Mouse (Mus musculus): ENCODE measurements around the gene Fam129a.
"Not testable (repeated sequence)": the region's sequence is repeated elsewhere in the genome, so short reads cannot be mapped to it uniquely, and the experiment has no call there.

Gene Fam129a

DNA sequence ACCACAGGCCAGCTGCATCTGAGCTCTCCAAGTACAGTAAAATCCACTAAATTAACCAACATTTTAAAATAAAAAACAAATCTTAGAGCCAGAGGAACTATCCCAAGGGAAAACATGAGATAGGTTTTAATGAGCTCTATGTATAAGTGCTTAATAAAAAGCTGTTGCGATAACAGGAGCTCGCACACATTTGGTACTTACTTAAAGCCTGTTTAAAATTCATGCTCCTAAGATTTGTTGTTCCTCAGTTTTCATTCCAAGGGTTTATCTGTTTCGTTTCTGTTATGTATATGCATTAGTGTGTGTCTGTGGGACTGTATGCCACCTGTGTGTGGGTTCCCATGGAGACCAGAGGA lies 135.4 kb downstream of the Fam129a start:
- DNase-seq, result no peak

DNA sequence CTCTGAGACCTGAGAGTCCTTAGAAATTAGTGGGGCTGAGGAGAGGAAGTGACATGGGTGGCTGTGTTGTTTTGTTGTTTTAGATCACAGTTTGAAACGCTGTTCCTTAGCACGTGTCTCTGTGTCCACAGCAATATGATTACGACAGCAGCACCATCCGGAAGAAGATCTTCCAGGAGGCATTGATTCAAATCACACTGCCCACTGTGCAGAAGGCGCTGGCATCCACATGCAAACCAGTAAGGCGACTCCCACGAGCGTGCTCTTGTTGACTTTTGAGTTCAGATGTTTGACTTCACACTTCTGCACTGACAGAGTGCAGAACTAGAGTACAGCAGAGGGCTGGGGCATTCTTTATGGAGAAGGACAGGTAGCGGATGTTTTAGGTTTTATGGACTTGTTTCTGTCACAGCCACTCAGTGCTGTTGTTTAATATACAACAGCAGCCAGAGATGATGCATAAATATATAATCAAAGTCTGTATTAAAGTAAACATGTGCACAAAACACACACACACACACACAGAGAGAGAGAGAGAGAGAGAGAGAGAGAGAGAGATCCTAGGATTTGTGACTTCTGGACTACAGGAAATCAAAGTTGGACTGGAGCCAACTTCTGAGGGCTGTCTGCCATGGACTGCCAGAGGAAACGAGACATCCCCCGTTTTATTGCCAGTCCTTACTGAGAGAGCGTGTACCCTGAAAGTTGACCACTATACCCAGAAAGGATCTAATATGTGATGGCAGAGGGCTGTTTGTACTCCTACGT lies 138.2 kb downstream of the Fam129a start:
- no peak for DNase-seq

DNA sequence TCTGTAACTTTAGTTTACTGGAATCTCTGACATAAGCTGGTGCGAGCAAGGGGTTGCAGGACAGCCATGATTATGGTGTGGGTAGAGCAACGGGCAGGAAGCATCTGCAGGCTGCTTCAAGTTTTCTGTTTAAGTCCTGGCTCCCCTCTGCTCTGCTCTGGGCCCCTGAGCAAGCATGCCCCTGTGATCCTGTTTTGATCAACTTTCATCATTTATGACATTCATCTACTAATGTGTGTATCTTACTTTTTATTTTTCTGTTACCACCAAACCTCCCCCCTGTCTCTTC lies 138.7 kb downstream of the Fam129a start:
- DNase-seq, result no peak

DNA sequence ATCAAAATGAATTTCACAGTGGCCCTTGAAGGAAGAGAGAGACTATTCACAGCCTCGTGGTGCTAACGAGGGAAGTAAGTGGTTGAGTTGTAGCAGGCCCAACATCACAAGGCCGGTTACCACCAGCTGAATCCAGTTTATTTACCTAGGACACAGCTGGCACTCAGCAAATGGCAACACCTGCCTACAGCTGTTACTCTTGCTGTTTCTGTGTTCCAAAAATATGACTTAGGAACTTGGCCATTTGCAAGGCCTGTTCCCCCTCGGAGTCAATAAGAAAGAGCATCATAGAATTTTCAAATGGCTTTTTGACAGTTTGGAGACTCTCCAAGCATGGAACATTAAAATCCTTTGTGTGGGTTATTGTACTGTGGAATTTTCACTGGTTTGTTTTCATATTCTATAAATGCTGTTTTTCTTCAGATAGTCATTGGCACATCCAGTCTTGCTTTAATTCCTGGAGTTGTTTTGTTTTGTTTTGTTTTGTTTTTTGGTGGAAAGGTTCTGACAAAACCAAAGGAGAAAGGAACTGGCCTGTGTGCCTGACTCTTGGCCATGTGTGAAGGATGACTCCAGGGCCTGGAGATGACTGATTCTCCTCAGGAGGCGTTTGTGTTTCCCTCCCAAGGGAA lies 139.6 kb downstream of the Fam129a start:
- DNase-seq, result no peak

DNA sequence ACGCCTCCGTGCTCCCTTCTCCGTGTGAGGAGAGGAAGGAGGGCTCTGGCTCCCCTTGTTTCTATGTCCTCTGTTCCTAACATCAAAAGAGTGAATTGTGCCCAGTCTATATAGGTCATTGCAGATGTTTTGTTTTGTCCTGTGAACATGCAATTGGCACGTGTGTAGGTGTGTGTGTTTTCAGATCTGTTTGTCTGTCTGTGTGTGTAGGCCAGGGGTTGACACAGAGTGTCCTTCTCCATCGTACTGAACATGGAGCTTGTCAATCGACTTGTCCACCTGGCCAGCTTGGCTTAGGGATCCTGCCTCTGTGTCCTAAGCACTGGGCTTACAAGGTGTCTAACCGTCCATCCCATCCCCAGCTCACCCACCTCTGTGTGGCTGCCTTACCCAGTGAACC lies 140.1 kb downstream of the Fam129a start:
- DNase-seq, result no peak

DNA sequence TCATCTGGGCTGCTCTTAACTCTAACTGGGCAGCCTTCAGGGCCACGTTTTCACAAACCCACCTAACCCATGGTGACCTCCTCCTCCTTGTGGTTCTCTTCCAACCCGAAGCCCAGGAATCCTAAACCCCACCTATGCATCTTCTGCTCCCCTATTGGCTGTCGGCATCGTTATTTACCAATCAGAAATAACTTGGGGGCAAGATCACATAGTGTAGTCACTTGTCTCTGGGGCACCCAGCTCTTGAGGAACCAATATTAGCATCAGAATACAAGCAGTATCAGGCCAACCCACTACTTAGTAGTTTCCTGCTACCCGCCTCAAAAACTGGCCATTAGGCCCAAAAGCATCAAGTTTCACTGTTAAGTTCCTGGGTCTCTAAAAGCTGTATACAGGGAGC lies 141.7 kb downstream of the Fam129a start:
- no peak for DNase-seq

DNA sequence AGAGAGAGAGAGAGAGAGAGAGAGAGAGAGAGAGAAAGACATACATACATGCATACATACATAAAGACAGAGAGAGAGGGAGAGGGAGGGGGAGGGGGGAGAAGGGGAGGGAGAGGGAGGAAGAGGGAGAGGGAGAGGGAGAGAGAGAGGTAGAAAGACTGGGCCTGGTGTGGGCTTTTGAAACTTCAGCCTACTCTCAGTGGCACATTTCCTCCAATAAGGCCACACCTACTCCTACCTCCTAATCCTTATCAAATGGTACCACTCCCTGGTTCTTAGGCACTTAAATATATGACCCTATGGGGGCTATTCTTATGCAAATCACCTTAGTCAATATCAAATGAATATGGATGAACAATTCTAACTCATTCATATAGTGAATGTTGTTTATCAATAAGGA lies 142.6 kb downstream of the Fam129a start:
- DNase-seq, result no peak

DNA sequence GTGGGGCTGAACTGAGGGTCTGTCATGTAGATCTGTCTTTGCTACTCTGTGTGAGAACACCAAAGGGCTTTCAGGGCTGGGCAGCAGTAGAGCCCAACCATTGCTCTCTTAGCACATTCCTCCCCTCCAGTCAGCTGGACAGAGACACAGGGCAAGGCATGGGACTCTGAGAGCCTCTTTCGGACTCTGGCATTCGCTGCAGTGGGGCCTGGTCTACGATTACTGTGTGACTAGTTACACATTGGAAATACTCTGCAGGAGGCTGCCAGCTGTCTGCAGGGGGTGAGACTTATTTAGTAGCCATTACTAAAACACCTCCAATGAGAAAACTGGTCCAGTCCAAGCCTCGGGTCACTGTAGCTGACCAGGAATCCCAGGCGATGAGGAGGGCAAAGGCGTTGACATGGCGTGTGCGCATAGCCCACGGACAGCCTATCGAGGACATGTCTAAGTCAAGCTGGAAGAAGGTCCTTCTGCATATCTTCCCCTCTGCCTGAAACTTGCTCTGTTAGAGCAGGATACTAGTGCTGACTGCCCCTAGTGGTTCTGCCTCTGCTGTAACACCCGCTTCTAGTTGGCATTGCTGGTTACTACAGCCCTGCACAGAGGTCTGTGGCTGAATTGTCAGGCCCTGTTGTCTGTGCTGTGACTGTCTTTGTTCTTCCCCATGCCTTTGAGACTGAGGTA lies 145.2 kb downstream of the Fam129a start:
- DNase-seq, result no peak

DNA sequence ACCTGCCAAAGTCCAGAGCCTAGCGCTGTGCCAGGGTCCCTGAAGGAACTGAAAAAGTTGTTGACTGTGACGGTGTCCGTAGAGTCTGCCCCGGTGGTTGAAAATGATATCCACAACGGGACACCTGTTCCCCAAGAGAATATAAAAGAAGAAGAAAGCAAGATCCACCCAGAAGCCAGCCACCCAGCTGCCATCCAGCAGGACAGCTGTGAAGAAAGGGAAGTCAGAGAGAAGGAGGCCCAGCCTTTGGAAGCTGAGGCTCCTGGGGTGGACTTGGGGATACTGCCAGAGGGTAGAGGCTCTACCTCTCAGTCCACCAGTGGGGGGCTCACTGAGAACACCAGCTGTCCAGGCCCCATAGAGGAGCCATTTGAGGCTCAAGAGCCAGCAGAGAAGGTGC lies 146.6 kb downstream of the Fam129a start:
- no peak for DNase-seq

DNA sequence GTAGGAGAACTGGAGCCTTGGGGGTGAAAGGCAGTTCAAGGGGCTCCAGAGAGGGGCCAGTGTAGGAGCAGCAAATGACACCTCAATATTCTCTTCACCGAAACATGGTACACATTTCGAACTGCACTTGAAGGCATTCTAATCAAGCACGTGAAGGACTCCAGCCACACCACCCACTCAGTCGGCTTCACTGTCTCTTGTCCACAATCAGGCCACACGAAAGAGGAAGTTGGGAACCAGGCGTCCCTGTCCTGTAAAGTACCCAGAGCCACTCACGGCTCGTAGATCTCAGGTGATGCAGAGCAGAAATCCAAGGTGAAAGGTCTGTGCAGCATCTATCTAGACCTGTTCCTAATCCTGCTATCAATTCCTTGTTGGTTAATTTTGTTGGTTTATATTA lies 147.6 kb downstream of the Fam129a start:
- no peak for DNase-seq

DNA sequence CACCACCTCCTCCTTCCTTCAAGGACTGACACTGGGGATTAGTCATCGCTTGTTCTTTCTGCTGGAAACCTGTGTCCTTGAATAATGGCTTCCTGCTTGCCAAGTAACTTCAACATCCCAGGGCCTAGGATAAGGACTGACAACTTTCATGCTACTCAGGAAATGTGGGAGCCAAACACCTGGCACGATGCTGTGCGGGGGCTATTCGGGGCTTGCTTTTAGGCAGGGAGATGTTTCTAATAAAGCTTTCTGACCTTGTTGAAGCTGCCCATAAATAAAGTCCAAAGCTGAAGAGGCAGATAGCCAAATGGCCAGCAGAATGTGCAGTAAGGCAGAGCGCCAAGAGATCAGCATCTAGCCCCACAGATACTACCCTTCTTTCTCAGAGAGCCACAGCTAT lies 148.9 kb downstream of the Fam129a start:
- no peak for DNase-seq

DNA sequence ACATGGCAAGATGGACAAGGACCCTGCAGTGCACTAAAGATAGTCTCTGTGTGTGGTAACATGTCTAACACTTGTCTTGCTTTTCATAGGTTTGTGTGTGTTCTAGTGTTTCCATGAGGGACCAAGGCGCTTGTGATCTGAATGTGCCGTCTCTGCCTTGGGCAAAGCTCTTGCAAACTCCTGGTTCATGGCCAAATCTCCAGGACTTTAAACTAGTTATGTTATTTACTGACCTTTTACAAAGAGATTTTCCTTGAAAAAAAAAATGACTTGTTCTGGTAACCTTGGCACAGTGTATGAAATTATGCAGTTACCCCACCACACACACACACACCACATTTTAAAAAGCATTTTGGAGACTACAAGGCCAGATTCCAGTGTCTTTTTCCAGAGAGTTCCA lies 149.6 kb downstream of the Fam129a start:
- no peak for DNase-seq

DNA sequence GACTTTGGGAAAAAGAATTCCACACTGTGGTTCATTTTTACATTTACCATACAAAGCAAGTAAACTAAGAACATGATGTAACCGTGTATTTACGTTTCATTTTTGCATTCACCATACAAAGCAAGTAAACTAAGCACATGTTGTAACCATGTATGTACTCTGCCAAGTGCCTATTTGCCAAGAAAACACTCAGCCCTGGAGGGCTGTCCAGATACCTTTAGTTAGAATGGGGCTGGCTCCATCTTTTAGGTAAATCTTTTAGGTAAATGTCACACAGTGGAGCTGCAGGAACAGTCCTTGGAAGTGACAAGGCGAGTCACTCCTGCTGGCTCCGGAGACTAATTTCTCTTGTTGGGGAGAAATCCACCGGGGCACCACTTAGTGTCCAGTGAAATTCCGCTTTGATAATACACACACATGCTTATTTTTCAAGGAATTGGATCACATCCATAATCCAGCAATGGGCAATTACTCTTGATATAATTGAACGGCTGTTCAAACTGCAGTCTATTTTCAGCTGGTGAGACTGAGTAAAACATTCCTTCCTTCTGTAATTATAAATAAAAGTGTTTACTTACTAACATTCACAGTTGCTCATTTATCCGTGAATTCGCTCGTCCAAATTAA lies 150.5 kb downstream of the Fam129a start:
- no peak for DNase-seq

DNA sequence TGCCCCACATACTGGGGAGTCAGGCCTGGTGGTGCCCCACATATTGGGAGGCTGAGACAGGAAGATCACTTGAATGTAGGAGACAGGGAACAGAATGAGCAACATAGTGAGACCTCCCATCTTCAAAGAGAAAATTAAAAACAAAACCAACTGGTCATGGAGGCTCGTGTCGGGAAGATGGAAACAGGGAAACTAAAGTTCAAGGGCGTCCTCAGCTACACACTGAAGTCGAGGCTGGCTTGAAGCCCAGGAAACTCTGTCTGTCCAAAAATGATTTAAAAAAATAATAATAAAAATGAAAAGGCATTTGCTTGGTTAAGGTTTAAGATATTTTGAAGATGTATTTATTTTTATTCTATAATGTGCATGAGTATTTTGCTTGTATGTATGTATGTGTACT lies 152.8 kb downstream of the Fam129a start:
- no peak for DNase-seq

DNA sequence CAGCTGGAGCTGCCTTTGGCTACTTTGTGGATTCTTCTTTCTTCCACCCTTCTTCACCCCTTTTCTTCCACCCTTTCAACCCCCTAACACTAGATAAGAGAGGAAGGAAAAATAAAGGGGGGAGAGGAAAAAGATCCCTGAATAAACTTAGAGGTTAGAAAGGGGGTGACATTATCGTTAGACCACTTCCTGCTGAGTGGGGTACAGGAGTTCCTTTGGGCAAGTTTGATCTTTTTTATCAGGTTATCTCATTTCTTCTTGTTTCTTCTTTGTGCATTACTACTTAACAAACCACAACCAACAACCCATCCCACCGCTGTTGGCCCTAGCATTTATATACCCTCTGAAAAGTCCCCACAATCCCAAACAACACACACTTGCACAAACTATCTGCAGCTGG lies 154.6 kb downstream of the Fam129a start:
- DNase-seq, result no peak

DNA sequence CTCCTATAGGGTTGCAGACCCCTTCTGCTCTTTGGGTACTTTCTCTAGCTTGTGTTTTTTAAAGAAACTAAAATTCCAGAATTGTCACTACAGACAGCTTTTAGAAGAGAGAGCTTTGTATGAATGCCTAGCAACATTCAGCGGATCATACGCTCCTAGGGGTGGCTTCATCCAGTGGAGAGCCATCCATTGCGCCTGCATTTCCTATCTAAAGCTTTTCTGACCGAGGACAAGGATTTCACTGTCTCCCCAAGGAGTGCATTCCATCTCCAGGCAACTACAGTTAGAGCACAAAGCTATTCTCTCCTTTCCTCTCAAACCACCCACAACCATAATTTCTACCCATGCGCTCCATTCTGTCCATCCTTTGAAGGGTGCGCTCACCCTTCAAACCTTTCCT lies 155.4 kb downstream of the Fam129a start:
- DNase-seq, result no peak

DNA sequence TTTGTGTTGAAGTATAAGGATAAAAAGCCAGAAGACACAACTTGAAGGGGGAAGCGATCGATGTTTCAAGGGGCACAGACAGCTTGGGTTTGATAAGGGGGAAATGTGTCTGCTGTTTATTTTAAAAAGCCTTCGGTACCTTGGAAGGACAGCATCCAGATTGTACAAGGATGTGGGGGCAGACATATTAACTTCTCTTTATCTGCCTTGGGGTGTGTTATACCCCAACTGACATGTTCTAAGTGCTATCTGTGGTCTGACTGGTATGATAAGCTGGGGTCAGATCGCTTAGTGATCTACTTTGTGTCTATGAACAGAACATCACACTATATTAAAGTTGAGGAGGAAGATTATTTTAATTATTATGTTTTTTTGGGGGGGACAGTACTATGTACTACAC lies 157.2 kb downstream of the Fam129a start:
- DNase-seq, result no peak

DNA sequence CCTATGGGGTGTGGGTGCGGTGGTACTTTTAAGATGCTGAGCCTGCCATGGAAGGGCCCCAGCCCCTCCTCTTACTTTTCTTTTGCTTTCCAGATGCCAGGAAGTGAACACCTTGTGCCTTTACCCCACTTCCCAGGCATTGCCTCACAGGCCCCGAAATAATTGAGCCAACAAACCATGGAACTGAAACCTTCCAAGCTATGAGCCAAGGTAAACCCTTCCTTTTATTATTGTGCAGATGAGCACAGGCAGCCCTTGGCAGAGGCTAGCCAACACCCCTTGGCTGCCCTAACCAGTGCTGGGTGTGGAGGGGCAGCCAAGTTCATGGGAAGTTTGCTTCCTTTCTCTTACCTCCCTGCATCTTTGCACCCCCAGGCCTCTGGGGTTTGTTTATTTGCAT lies 166.2 kb downstream of the Fam129a start:
- no peak for DNase-seq

DNA sequence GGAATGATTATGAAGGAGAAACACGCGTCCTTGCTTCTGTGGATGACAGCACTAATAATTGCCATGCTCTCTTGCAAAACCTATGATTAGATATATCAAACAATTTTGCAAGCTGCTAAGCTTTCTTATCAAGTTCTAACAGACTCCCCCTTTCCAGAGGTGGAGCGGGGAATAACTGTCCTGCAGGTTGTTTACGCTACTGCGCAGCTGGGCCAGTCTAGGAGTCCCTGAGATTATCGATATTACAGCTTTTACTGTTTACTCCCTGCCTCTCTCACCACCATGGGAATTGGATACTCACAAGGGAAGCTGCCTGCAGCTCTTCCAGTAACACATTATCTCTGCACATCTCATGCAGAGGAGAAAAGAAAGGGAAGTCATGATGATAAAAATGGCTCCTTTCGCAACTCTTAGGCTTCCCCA lies 170.2 kb downstream of the Fam129a start:
- no peak for DNase-seq

DNA sequence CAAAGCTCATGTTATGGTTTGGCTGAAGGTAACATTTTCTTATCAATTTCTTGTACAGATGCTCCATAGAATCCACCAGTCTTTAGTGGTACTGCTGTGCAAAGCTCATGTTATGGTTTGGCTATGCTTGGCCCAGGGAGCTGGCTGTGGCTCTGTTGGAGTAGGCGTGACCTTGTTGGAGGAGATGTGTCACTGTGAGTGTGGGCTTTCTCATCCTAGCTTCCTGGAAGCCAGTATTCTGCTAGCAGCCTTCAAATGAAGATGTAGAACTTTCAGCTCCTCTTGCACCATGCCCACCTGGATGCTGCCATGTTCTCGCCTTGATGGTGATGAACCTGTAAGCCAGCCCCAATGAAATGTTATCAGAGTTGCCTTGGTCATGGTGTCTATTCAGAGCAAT lies 178.9 kb downstream of the Fam129a start:
- DNase-seq, result not testable (repeated sequence)

DNA sequence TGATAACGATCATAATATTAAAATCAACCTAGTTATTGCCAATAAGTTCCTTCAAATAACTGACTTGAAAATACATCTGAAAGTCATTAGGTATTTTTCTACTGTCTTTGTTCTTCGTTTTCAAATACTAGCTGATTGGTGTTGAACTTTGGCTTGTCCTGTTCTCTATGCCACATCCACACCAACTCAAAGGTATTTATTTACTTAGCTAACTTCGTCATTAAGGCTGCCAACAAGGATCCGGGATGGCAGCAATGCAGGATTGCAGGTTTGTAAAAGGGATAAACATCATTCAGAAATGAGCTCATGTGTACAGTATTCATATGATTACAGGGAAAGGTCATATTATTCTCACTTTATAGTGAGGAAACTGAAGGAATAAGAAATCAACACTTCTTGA lies 182.0 kb downstream of the Fam129a start:
- no peak for DNase-seq

DNA sequence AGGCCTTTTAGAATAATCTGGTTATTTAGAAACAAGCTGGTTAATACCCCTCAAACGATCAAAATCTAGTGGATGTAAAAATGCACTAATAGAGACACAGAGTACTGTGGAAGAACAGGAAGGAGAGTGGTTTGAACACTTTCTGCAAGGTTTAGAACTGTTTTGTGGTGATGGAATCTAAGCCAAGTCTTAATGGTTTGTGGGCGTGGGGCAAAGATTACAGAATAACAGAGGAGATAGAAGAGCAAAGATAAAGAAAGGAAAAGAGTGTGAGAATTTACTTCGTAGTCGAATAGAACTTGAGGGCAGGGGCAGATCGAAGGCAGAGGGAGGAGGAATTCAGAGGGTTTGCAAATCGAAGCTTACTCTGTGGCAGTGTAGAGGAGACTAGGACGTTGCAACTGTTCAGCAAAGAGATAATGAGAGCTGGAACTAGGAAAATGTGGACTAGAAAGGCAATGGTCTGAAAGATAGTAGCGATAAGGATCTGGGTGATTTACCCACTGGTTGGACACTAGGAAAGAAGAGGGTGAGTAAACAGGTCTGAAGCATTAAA lies 182.5 kb downstream of the Fam129a start:
- DNase-seq, result no peak

DNA sequence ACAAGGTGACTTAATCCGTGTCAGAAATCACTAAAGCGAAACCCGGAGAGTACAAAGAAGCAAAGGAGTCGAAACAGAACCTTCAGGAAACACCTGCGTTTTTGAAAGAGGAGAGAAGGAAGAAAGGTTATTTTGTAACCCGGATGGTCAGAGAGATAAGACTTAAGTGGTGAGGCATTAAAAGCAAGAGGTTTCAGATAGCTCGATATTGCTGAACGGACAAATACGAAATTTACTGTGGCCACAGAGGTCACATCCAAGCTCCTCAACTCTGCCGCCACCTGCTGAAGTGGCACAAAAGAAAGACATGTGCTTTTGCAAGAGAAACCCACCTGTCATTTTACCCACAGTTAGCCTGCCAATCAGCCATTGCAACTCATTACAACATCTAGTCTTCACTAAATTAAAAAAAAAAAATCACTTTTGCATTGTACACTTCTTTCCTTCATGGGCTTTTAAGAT lies 183.1 kb downstream of the Fam129a start:
- DNase-seq, result peak in 1 of 2 experiments; percentile 24

Data from spleen, adult 18-20 months (tissue).